Mouse (Mus musculus): Measurements from ENCODE around the gene Adsl. TPM values are rescaled to one million over a fixed set of nuclear protein-coding genes. Genes with fewer than 3 reads are reported as not detected.

Gene Adsl
- polyA plus RNA-seq, 1 experiment from 2014 or later, result 102 TPM

Small RNAs within 50 kb of the gene (microRNA-seq; reads per million reads assigned to microRNA genes)
- 12.1 reads per million, percentile 32 among the genes with 10 or more reads in this experiment for gene Mir5113

Other genes with a start within 250 kb of the Adsl start
- 33.5 and 44.0 TPM in 2 replicates for gene Tnrc6b, start 237.2 kb upstream of the Adsl start, polyA plus RNA-seq (2015; fragmentation: Nextera tagmentation; extraction: Ambion mirVana)
- 74.3 and 84.5 TPM in 2 replicates for gene Sgsm3, start 29.3 kb downstream of the Adsl start, polyA plus RNA-seq (2015; fragmentation: Nextera tagmentation; extraction: Ambion mirVana)
- gene Mrtfa, start 242.3 kb downstream of the Adsl start, polyA plus RNA-seq (2015; fragmentation: Nextera tagmentation; extraction: Ambion mirVana), result 29.3 and 29.8 TPM in 2 replicates